ENCODE assay signal across 16 mouse cellular contexts in the genomic region with DNA sequence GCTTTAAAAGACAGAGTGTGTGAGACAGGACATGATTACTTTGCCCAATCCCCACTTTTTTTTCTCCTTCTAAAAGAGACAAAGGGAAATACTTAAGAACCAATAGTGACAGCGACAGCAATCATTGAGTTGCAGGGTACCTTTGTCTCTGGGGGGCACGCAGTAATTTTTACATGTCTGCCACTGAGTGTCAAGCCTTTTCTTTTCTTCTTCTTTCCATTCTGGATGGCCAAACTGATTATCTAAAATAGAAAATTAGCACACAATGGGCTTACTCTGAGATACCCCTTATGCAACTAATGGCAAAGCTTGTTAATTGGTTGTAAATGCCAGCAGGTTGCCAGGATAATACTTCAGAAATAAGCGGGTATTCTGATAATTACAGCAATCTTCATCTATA.
A peak's percentile ranks its signal among the peaks of the same experiment; 100 is the strongest.
DNase-seq lines count a peak whose midpoint lies in the region; ATAC-seq and TF ChIP-seq lines count a peak whose summit lies in the region.
"Had no signal": no experiment of that assay in that cellular context is flagged by ENCODE, and none has a peak within 500 bp of the region (broad histone marks: within the 10 kb centered on the region; RNA-seq: fewer than 3 reads in every experiment).

No protein-coding gene starts in this region.

- peak; percentile 66; the same call in 1 of the 2 replicates for ATAC-seq in forebrain, embryonic 13.5 days
- peak; percentile 34; the same call in 1 of the 2 replicates for ATAC-seq in forebrain, postnatal 0 days
- ATAC-seq in midbrain, embryonic 16.5 days, result no peak
- ATAC-seq in liver, postnatal 0 days, result no peak

- 10% methylated on average over 3 of the region's 3 CpGs for WGBS in forebrain, embryonic 13.5 days
- 12% methylated on average over 3 of the region's 3 CpGs for WGBS in forebrain, postnatal 0 days
- 49% methylated on average over 3 of the region's 3 CpGs for WGBS in midbrain, embryonic 16.5 days
- WGBS in liver, postnatal 0 days (ENCODE audit: insufficient replicate concordance), result 71% methylated on average over 3 of the region's 3 CpGs

- no peaks in the 10 kb centered on the region for H3K36me3 ChIP-seq in forebrain, embryonic 13.5 days (ENCODE audit: poor library complexity, severe bottlenecking)
- H3K36me3 ChIP-seq in forebrain, postnatal 0 days (ENCODE audit: insufficient read depth), result no peaks in the 10 kb centered on the region
- no peaks in the 10 kb centered on the region for H3K36me3 ChIP-seq in midbrain, embryonic 16.5 days (ENCODE audit: control insufficient read depth, insufficient read depth, low read length)
- no peaks in the 10 kb centered on the region for H3K36me3 ChIP-seq in liver, postnatal 0 days (replicated peaks; ENCODE audit: insufficient read depth, low read length)
- H3K36me3 ChIP-seq: embryonic facial prominence, embryonic 12.5 days; heart, embryonic 12.5 days; hindbrain, embryonic 10.5 days; hindbrain, embryonic 15.5 days had no signal

- no peak for TF ChIP-seq EP300 in liver, postnatal 0 days (IDR thresholded peaks at IDR 0.05; ENCODE audit: low read depth)

- DNase-seq in brain, embryonic 14.5 days (ENCODE audit: low read depth), result peak; percentile 80
- DNase-seq in forebrain, postnatal 0 days, result no peak
- no peak for DNase-seq in spleen, postnatal 4 days (ENCODE audit: low spot score in 2 of 2)
- DNase-seq in liver, postnatal 0 days, result no peak
- DNase-seq: adrenal gland, adult 8-10 months; adrenal gland, postnatal 36 days; cerebellum, adult 11 months; cerebellum, adult 9-10 months; cerebellum, postnatal 25 days; gastrocnemius, postnatal 14 days had no signal

- H3K27ac ChIP-seq in forebrain, embryonic 13.5 days, result no peak overlapping the region
- no peak overlapping the region for H3K27ac ChIP-seq in forebrain, postnatal 0 days (ENCODE audit: low read depth, low read length)
- no peak overlapping the region for H3K27ac ChIP-seq in midbrain, embryonic 16.5 days (ENCODE audit: low read length)
- no peak overlapping the region for H3K27ac ChIP-seq in liver, postnatal 0 days (ENCODE audit: low read depth)
- H3K27ac ChIP-seq: embryonic facial prominence, embryonic 12.5 days; hindbrain, embryonic 10.5 days; hindbrain, embryonic 15.5 days had no signal

- TF ChIP-seq POLR2A in brain, embryonic 14.5 days (IDR thresholded peaks at IDR 0.05; ENCODE audit: borderline replicate concordance, extremely low read depth, insufficient read depth, insufficient read length, poor library complexity, severe bottlenecking), result no peak

- no peaks in the 10 kb centered on the region for H3K9me3 ChIP-seq in forebrain, embryonic 13.5 days (replicated peaks)
- no peaks in the 10 kb centered on the region for H3K9me3 ChIP-seq in forebrain, postnatal 0 days (ENCODE audit: low read length)
- H3K9me3 ChIP-seq in midbrain, embryonic 16.5 days (replicated peaks; ENCODE audit: control insufficient read depth, low read length, poor library complexity, severe bottlenecking), result no peaks in the 10 kb centered on the region
- no peaks in the 10 kb centered on the region for H3K9me3 ChIP-seq in liver, postnatal 0 days (ENCODE audit: low read length)
- H3K9me3 ChIP-seq: embryonic facial prominence, embryonic 12.5 days; heart, embryonic 12.5 days; hindbrain, embryonic 10.5 days; hindbrain, embryonic 15.5 days had no signal

- no peak overlapping the region for H3K9ac ChIP-seq in forebrain, embryonic 13.5 days
- H3K9ac ChIP-seq in forebrain, postnatal 0 days, result no peak overlapping the region
- no peak overlapping the region for H3K9ac ChIP-seq in midbrain, embryonic 16.5 days (ENCODE audit: low read depth, low read length)
- H3K9ac ChIP-seq in liver, postnatal 0 days (replicated peaks), result no peak overlapping the region
- H3K9ac ChIP-seq: embryonic facial prominence, embryonic 12.5 days; heart, embryonic 12.5 days; hindbrain, embryonic 15.5 days had no signal

- no peak overlapping the region; the same call in 1 of the 2 replicates for H3K4me2 ChIP-seq in forebrain, embryonic 13.5 days
- no peak overlapping the region for H3K4me2 ChIP-seq in forebrain, postnatal 0 days (ENCODE audit: low read depth)
- no peak overlapping the region for H3K4me2 ChIP-seq in midbrain, embryonic 16.5 days (ENCODE audit: low read length)
- no peak overlapping the region for H3K4me2 ChIP-seq in liver, postnatal 0 days (ENCODE audit: low read depth, low read length)
- H3K4me2 ChIP-seq: embryonic facial prominence, embryonic 12.5 days; heart, embryonic 12.5 days; hindbrain, embryonic 15.5 days had no signal

- no peak for TF ChIP-seq CTCF in brain, embryonic 14.5 days (IDR thresholded peaks at IDR 0.05; ENCODE audit: borderline replicate concordance, extremely low read depth, insufficient read depth, insufficient read length)
- TF ChIP-seq CTCF in forebrain, postnatal 0 days (IDR thresholded peaks at IDR 0.05; ENCODE audit: low read depth), result no peak
- TF ChIP-seq CTCF in liver, postnatal 0 days (IDR thresholded peaks at IDR 0.05; ENCODE audit: low read depth), result no peak

- no peak overlapping the region for H3K4me3 ChIP-seq in forebrain, embryonic 13.5 days
- H3K4me3 ChIP-seq in forebrain, postnatal 0 days (ENCODE audit: low read depth, low read length), result no peak overlapping the region
- H3K4me3 ChIP-seq in midbrain, embryonic 16.5 days (ENCODE audit: low read depth, low read length), result no peak overlapping the region
- no peak overlapping the region for H3K4me3 ChIP-seq in liver, postnatal 0 days (ENCODE audit: low read depth, low read length)
- H3K4me3 ChIP-seq: embryonic facial prominence, embryonic 12.5 days; heart, embryonic 12.5 days; hindbrain, embryonic 10.5 days; hindbrain, embryonic 15.5 days had no signal

- peaks cover 27% of the 10 kb centered on the region for H3K4me1 ChIP-seq in forebrain, embryonic 13.5 days
- H3K4me1 ChIP-seq in forebrain, postnatal 0 days (ENCODE audit: insufficient read depth), result 0 out of 2 replicates have a peak, but pooled peaks cover 3% of the 10 kb centered on the region
- no peaks in the 10 kb centered on the region for H3K4me1 ChIP-seq in midbrain, embryonic 16.5 days (ENCODE audit: control insufficient read depth, insufficient read depth, low read length)
- H3K4me1 ChIP-seq in liver, postnatal 0 days (ENCODE audit: insufficient read depth), result no peaks in the 10 kb centered on the region
- H3K4me1 ChIP-seq: embryonic facial prominence, embryonic 12.5 days; heart, embryonic 12.5 days; hindbrain, embryonic 10.5 days; hindbrain, embryonic 15.5 days had no signal

- H3K27me3 ChIP-seq in forebrain, embryonic 13.5 days, result no peaks in the 10 kb centered on the region
- H3K27me3 ChIP-seq in forebrain, postnatal 0 days (ENCODE audit: insufficient read depth, low read length), result no peaks in the 10 kb centered on the region
- H3K27me3 ChIP-seq in midbrain, embryonic 16.5 days (ENCODE audit: control insufficient read depth, insufficient read depth, low read depth, low read length), result no peaks in the 10 kb centered on the region
- H3K27me3 ChIP-seq in liver, postnatal 0 days (ENCODE audit: insufficient read depth, low read length), result no peaks in the 10 kb centered on the region
- H3K27me3 ChIP-seq: embryonic facial prominence, embryonic 12.5 days; heart, embryonic 12.5 days; hindbrain, embryonic 15.5 days had no signal

Comparison
In these comparisons a context has a peak if more than half of its experiments do, and no peak if none do; other contexts are left out.
1. ATAC-seq: peak in forebrain, embryonic 13.5 days (single experiment) and forebrain, postnatal 0 days (single experiment); none in midbrain, embryonic 16.5 days (single experiment) and liver, postnatal 0 days (single experiment).